Mouse (Mus musculus) liver, adult 2 months (tissue): ENCODE measurements around the gene Myl3. TPM values are rescaled to one million over a fixed set of nuclear protein-coding genes. Genes with fewer than 3 reads are reported as not detected.
A peak's percentile ranks its signal among the peaks of the same experiment; 100 is the strongest.

Source experiments
- DNase-seq: peaks from one replicate; pipeline ENCODE4 v3.0.0-alpha.2; 2011; ENCODE audit warnings: low read depth, low spot score; ENCODE audit errors: extremely low read depth
- H3K27ac ChIP-seq: fragments of 200-500 bp; replicated peaks from 2 replicates; pipeline ENCODE4 v1.5.1; 2012; ENCODE audit warnings: low read depth, mild to moderate bottlenecking, control low read depth, inconsistent platforms, low read length; ENCODE audit not compliant: insufficient read depth
- H3K27me3 ChIP-seq: fragments of 200-500 bp; 2 replicates; pipeline ENCODE4 v1.6.1; 2012; ENCODE audit warnings: mild to moderate bottlenecking, moderate library complexity, low read length, inconsistent platforms; ENCODE audit not compliant: control insufficient read depth, insufficient read depth
- H3K36me3 ChIP-seq: fragments of 200-500 bp; 2 replicates; pipeline ENCODE4 v1.6.1; 2012; ENCODE audit warnings: low read length, inconsistent platforms; ENCODE audit not compliant: control insufficient read depth, insufficient read depth
- H3K4me1 ChIP-seq: fragments of 200-500 bp; 2 replicates; pipeline ENCODE4 v1.6.1; 2011; ENCODE audit warnings: low read length; ENCODE audit not compliant: control insufficient read depth, insufficient read depth
- H3K4me3 ChIP-seq: fragments of 200-500 bp; 2 replicates; pipeline ENCODE4 v1.5.1; 2011; ENCODE audit warnings: low read depth, mild to moderate bottlenecking, control low read depth, low read length, moderate library complexity; ENCODE audit not compliant: insufficient read depth
- H3K79me2 ChIP-seq: fragments of 200-500 bp; 2 replicates; pipeline ENCODE4 v1.6.1; 2012; ENCODE audit warnings: inconsistent platforms, mild to moderate bottlenecking, low read length, moderate library complexity; ENCODE audit not compliant: control insufficient read depth, insufficient read depth
- H3K9ac ChIP-seq: fragments of 200-500 bp; 2 replicates; pipeline ENCODE4 v1.6.1; 2012; ENCODE audit warnings: low read depth, mild to moderate bottlenecking, control low read depth, inconsistent platforms, low read length
- CTCF ChIP-seq: fragments of 200-500 bp; IDR thresholded peaks from 2 replicates; pipeline ENCODE4 v1.5.1; 2011; ENCODE audit warnings: low read depth, low read length, control low read depth
- POLR2A ChIP-seq: fragments of 200-500 bp; IDR thresholded peaks from 2 replicates; pipeline ENCODE4 v1.6.1; 2011; ENCODE audit warnings: low read length, control low read depth; ENCODE audit not compliant: insufficient read depth; ENCODE audit errors: extremely low read depth
- WGBS: fragments of 180-500 bp; shearing (Covaris S2); methylation state at CpG from one replicate; pipeline ENCODE4 v1.1.7; 2018; 5-methylcytosine and 5-hydroxymethylcytosine counted together
- polyA plus RNA-seq: library from polyadenylated mRNA; depleted of rRNA; stranded (reverse); fragments of >200 nt; gene quantifications from 2 replicates; pipeline ENCODE4 v1.2.3, GENCODE M21; 2012
- total RNA-seq: library from RNA; depleted of rRNA; stranded (reverse); fragments of >200 nt; gene quantifications from 2 replicates; pipeline ENCODE4 v1.2.3, GENCODE M21; 2014

Myl3 gene
- total and polyA plus RNA-seq, 2 experiments, result 0.55 TPM; not detected in 1

DNA sequence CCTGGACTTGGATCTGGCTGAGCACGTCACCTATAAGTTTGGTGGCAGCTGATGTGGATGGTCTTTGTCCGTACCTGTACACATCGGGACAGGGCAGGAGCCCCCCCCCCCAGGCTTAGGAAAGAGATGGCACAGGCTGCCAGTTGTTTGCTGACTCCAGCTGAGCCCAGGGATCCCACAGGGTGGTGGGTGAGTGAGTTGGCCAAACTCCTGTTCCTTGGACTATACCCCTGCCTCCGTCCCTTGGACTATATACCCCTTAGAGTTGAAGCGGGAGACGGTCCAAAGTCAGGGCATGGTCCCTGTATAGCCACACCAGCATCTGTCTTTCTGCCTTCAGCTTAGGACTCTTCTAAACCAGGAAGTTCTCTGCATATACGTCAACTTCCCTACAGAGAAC is 1.7 kb upstream of the Myl3 start:
- WGBS, result 81% methylated on average over 7 of the region's 7 CpGs
- no peaks in the 10 kb centered on the region for H3K4me1 ChIP-seq
- H3K9ac ChIP-seq, result no peak overlapping the region
- no peaks in the 10 kb centered on the region for H3K36me3 ChIP-seq
- TF ChIP-seq POLR2A, result no peak
- no peak for TF ChIP-seq CTCF
- DNase-seq, result no peak
- H3K79me2 ChIP-seq, result no peaks in the 10 kb centered on the region
- H3K27ac ChIP-seq, result no peak overlapping the region
- H3K4me3 ChIP-seq, result no peak overlapping the region
- H3K27me3 ChIP-seq, result peaks cover 14% of the 10 kb centered on the region

DNA sequence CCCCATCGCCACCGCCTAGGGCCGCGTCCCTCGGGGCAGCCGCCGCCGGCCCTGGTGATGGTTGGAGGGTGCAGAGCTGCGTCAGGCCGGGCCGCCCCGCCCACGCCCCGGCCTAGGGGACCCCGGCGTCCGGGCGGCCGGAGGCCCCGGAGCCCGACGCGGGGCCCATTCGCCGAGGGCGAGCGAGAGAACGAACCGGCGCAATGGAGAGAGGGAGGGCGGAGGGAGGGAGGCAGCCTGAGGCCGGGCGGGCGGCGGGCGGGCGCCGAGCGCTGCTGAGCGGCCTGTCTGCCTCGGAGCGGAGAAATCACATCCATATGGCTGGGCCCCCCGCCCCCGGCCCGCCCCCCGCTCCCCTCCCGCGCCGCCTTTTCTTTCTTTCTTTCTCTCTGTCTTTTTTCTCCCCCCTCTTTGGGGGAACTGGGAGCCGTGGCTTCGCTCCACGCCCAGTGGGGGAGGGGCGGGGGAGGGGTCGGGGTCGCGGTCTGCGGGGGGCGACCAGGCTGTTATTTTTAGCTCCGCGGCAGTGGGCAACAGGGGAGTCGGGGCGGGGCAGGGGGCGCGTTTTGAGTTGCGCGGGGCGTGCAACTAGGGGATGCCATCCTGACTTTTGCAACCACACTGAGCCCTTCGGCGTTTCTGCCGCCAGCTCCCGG is 762 bp downstream of the Myl3 start:
- Histone ChIP-seq H3K36me3 (no peaks in the 10 kb centered on the region), H3K4me3 (peak overlapping the region; percentile 48), H3K9ac (peak overlapping the region; percentile 35), H3K4me1 (no peaks in the 10 kb centered on the region), H3K27me3 (peaks cover 14% of the 10 kb centered on the region), H3K79me2 (no peaks in the 10 kb centered on the region), H3K27ac (no peak overlapping the region; the same call in 1 of the 2 replicates)
- no peak for TF ChIP-seq CTCF
- TF ChIP-seq POLR2A, result no peak
- WGBS, result 2% methylated on average over 54 of the region's 71 CpGs
- no peak for DNase-seq

DNA sequence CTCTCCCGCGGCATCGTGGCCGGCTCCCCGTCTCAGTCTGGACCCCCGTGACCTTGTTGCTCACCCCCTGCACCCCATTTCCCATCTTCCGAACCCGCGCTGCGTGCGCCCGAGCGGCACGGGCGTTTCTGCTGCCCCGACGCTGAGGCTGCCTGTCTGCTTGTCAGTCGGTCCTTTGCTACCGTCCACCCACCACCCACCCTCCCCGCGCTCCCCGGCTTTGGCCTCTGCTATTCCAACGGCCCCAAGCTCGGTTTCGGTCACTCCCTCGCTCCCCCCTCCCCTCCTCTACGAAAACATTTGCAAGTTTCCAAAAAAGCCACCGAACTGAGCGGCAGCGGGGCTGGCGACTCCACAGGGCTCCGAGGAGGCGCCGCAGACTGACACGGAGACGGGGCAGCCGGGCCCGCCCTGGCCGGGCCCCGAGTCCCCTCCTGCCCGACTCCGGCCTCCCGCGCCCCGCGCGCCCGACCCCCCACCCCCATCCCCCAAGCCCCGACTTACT is 1.3 kb downstream of the Myl3 start:
- WGBS, result 2% methylated on average over 49 of the region's 49 CpGs
- no peak for TF ChIP-seq POLR2A
- TF ChIP-seq CTCF, result no peak
- peak overlapping the region; percentile 35 for H3K9ac ChIP-seq

DNA sequence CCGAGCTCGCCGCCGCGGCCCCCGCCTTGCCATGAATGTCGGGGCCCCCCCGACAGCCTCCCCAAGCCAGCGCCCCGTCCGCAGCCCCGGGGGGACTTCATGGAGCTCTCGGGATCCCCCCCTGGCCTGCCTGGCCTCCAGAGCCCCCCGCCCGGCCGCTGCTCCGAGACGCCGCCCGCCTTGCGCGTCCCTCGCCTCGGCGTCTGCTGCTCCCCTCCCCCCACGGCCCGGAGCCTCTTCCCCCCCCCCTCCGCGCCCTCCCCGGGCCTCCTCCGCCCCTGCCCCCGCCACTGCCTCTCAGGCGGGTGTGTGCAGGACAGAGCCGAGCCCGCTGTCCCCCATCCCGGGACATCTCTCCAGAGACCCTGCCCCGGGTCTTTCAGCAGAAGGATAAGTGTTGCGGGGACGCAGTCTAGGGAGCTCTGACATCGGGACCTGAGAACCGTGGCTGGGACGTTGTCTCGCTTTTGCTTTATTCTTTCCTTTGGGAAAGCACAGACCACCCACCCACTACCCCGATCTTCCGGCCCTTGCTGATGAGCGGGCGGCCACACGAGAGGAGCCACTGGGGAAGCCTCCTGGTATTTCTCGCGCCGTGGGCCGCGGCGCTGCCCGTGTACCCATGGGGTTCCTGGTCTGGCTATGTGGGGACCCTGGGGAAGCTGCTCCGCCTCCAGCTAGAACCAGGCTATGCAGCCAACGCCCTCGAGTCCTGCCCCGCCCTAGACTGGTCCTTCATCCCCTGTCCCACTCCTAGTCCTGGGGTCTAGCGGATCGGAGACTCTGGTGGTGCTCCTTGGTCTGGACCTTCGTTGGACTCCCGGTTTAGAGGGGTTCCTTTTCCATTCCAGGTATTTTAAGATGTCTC is 2.0 kb downstream of the Myl3 start:
- H3K4me3 ChIP-seq, result peak overlapping the region; percentile 22
- TF ChIP-seq CTCF, result no peak
- H3K27ac ChIP-seq, result peak overlapping the region; percentile 18; the same call in 1 of the 2 replicates
- H3K27me3 ChIP-seq, result peaks cover 14% of the 10 kb centered on the region
- no peaks in the 10 kb centered on the region for H3K4me1 ChIP-seq
- 11% methylated on average over 55 of the region's 63 CpGs for WGBS
- peak overlapping the region; percentile 50 for H3K9ac ChIP-seq
- no peaks in the 10 kb centered on the region for H3K79me2 ChIP-seq
- no peak for DNase-seq
- no peaks in the 10 kb centered on the region for H3K36me3 ChIP-seq

More for the DNA sequence above, 1.3 kb downstream of the Myl3 start:
- no peaks in the 10 kb centered on the region for H3K79me2 ChIP-seq
- no peak for DNase-seq
- H3K4me3 ChIP-seq, result peak overlapping the region; percentile 48
- H3K27me3 ChIP-seq, result peaks cover 14% of the 10 kb centered on the region
- H3K27ac ChIP-seq, result no peak overlapping the region
- no peaks in the 10 kb centered on the region for H3K4me1 ChIP-seq
- no peaks in the 10 kb centered on the region for H3K36me3 ChIP-seq

DNA sequence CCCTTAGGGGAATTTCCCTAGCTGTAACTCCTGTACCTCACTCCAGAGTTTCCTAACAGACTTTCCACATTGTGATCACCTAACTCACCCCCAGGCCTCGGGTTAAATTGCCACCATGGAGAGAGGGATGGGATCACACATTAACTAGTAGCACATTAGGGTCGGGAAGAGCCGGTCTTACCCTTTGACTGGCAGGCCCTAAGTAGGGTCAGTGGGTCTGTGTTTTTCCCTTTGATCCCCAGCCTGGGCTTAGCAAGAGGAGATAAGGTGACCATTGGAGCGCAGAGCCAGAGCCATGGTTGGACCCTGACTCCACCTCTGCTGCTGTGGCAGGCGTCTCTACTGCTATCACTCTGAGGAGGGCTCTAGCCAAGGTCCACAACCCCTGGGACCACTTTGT is 4.1 kb downstream of the Myl3 start:
- Histone ChIP-seq H3K4me3 (peak overlapping the region; percentile 24; the same call in 1 of the 2 replicates), H3K27ac (peak overlapping the region; percentile 47; the same call in 1 of the 2 replicates), H3K36me3 (no peaks in the 10 kb centered on the region), H3K79me2 (no peaks in the 10 kb centered on the region), H3K4me1 (no peaks in the 10 kb centered on the region), H3K27me3 (peaks cover 14% of the 10 kb centered on the region), H3K9ac (peak overlapping the region; percentile 30; the same call in 1 of the 2 replicates)
- DNase-seq, result no peak
- no peak for TF ChIP-seq POLR2A
- no peak for TF ChIP-seq CTCF
- 59% methylated on average over 5 of the region's 5 CpGs for WGBS
